Mouse (Mus musculus) brain, embryonic 14.5 days (tissue): ENCODE measurements at regions not wholly inside any gene's neighbourhood (a gene's known extent, or its start where the extent isn't known, plus 50 kb on each side); places are given as distances from the start of the nearest gene placed in this dataset.

Experiments used
- CTCF ChIP-seq: fragments of 200-500 bp; IDR thresholded peaks from 2 replicates; pipeline ENCODE4 v1.5.1; 2012; ENCODE audit warnings: inconsistent platforms, mild to moderate bottlenecking, moderate library complexity, borderline replicate concordance; ENCODE audit not compliant: insufficient read depth, insufficient read length; ENCODE audit errors: extremely low read depth
- POLR2A ChIP-seq: fragments of 200-500 bp; IDR thresholded peaks from 2 replicates; pipeline ENCODE4 v1.6.1; 2012; ENCODE audit warnings: mild to moderate bottlenecking, inconsistent platforms, borderline replicate concordance; ENCODE audit not compliant: poor library complexity, insufficient read depth, insufficient read length, severe bottlenecking; ENCODE audit errors: extremely low read depth

DNA sequence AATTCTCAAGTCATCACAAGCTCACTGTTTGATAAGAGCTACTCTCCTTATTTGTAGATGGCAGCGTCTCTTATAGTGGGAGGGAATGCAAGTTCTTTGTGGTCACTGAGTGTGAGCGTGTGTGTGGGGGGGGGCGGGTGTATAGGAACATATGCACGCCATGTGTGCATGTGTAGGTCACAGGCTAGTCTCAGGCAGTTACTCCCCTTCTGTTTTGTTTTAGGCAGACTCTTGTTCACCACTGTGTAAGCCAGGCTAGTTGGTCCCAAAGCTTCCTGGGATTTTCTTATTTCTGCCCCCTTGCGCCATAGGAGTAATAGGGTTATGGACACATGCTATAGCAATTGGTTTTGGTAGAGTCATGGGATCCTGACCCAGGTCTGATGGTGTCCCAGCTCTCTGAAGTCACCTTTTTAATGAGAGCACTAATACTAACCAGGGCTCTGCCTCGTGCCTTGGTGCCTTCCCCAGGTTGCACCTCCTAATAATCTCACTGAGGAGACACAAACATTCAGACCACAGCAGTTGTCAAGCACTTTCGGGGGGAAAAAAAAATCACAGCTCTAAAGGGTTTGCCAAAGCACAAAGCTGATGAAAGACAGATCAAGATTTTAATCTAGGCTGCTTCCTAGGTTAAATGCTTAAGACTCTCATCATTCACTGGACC is 60.9 kb downstream of the Gm4791 start:
- no peak for TF ChIP-seq CTCF
- TF ChIP-seq POLR2A, result no peak
